Mouse (Mus musculus) kidney, embryonic 16.5 days (tissue): Measurements from ENCODE around the gene Fgd1. TPM values are rescaled to one million over a fixed set of nuclear protein-coding genes. Genes with fewer than 3 reads are reported as not detected.

Experiments used
- ATAC-seq: fragments of 200-750 bp; cut with Nextera tagmentation; 2 replicates; pipeline ENCODE4 v1.8.0; 2017; ENCODE audit warnings: moderate TSS enrichment; ENCODE audit not compliant: low FRiP score, low TSS enrichment
- H3K27ac ChIP-seq: fragments of 300-500 bp; sonication (generic); 2 replicates; pipeline ENCODE4 v1.5.1; 2014; ENCODE audit warnings: low read length
- H3K27me3 ChIP-seq: fragments of 300-500 bp; sonication (generic); 2 replicates; pipeline ENCODE4 v1.6.1; 2014; ENCODE audit warnings: low read length, control low read depth, mixed read lengths; ENCODE audit not compliant: insufficient read depth
- H3K36me3 ChIP-seq: fragments of 300-500 bp; sonication (generic); 2 replicates; pipeline ENCODE4 v1.6.1; 2014; ENCODE audit warnings: low read length, control low read depth, mixed read lengths; ENCODE audit not compliant: insufficient read depth
- H3K4me1 ChIP-seq: fragments of 300-500 bp; sonication (generic); 2 replicates; pipeline ENCODE4 v1.6.1; 2014; ENCODE audit warnings: low read length, control low read depth, mixed read lengths; ENCODE audit not compliant: insufficient read depth
- H3K4me2 ChIP-seq: fragments of 300-500 bp; sonication (generic); replicated peaks from 2 replicates; pipeline ENCODE4 v1.6.1; 2014; ENCODE audit warnings: low read depth, low read length
- H3K4me3 ChIP-seq: fragments of 300-500 bp; sonication (generic); 2 replicates; pipeline ENCODE4 v1.5.1; 2014; ENCODE audit warnings: mild to moderate bottlenecking, low read length
- H3K9ac ChIP-seq: fragments of 300-500 bp; sonication (generic); replicated peaks from 2 replicates; pipeline ENCODE4 v1.6.1; 2014; ENCODE audit warnings: low read length
- H3K9me3 ChIP-seq: fragments of 300-500 bp; sonication (generic); 2 replicates; pipeline ENCODE4 v1.6.1; 2016; ENCODE audit warnings: low read length, control low read depth
- WGBS: fragments of 180-500 bp; shearing (Covaris S2); extraction: QIAGEN DNeasy Blood & Tissue Kit; methylation state at CpG from one replicate; pipeline ENCODE4 v1.1.7; 2014; 5-methylcytosine and 5-hydroxymethylcytosine counted together
- polyA plus RNA-seq: library from polyadenylated mRNA; unstranded; fragments of >200 nt; fragmentation: Nextera tagmentation; extraction: Ambion mirVana; gene quantifications from 2 replicates; pipeline ENCODE4 v1.2.1, GENCODE M21; 2015

The Fgd1 gene
- 11.8 and 13.1 TPM in 2 replicates for polyA plus RNA-seq

DNA sequence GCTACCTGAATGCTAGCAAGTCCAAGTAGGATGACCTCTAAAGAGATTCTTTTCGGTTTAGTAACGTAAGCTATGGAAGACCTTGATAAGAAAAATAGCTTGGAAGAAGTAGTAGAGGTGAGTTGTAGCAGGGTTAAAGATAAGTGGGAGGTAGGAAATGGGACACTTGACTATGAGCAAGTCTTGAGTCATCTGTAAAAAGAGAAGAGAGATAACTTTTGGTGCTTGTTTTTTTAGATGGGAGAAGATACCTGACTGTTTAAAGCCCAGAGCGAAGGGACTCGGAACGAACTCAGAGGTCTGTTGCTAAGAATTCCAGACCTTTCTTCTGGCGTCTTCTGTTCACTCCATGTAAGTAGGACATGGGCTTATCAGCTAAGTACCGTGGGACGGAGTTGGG lies at the start of gene Fgd1:
Gene Fgd1 (plus strand): TSS at position 301 of the 400 bp plus-strand sequence.
- ATAC-seq = no peak
- peak within 1 kb of the TSS; percentile 69 for H3K4me3 ChIP-seq
- H3K9ac ChIP-seq = peak within 1 kb of the TSS; percentile 90
- H3K27ac ChIP-seq = peak within 1 kb of the TSS; percentile 93
- peaks cover 14% of the 10 kb centered on the region; the same call in 1 of the 2 replicates for H3K4me1 ChIP-seq
- no peaks in the 10 kb centered on the region for H3K36me3 ChIP-seq
- peaks cover 3% of the 10 kb centered on the region; the same call in 1 of the 2 replicates for H3K9me3 ChIP-seq
- peak within 1 kb of the TSS; percentile 54 for H3K4me2 ChIP-seq
- 91% methylated on average over 8 of the region's 8 CpGs for WGBS
- H3K27me3 ChIP-seq = no peaks in the 10 kb centered on the region

- Histone ChIP-seq H3K36me3 (peaks cover 30% of the 10 kb centered on the region), H3K27me3 (peaks cover 3% of the 10 kb centered on the region; the same call in 1 of the 2 replicates), H3K4me2 (no peak overlapping the region), H3K9me3 (no peaks in the 10 kb centered on the region), H3K27ac (no peak overlapping the region), H3K4me3 (no peak overlapping the region), H3K4me1 (no peaks in the 10 kb centered on the region), H3K9ac (no peak overlapping the region)
- no peak for ATAC-seq
- 77% methylated on average over 3 of the region's 3 CpGs for WGBS
Observed at GRCm38 (mm10) chrX:150996775-150997174, 49.2 kb upstream of the Fgd1 start.

- Histone ChIP-seq H3K4me1 (0 out of 2 replicates have a peak, but pooled peaks cover 5% of the 10 kb centered on the region), H3K9me3 (no peaks in the 10 kb centered on the region), H3K36me3 (no peaks in the 10 kb centered on the region), H3K27ac (peak within 1 kb of the TSS; percentile 79), H3K27me3 (peaks cover 5% of the 10 kb centered on the region; the same call in 1 of the 2 replicates), H3K4me2 (peak within 1 kb of the TSS; percentile 66), H3K9ac (peak within 1 kb of the TSS; percentile 63), H3K4me3 (peak within 1 kb of the TSS; percentile 61)
- peak; percentile 98 for ATAC-seq
- 25% methylated on average over 38 of the region's 43 CpGs for WGBS
Observed at GRCm38 (mm10) chrX:151016938-151017877, 28.7 kb upstream of the Fgd1 start, which contains the start of gene Gnl3l. Gnl3l (minus strand) TSS chrX:151017322.

- peak overlapping the region; percentile 79 for H3K27ac ChIP-seq
- peak overlapping the region; percentile 58 for H3K4me2 ChIP-seq
- no peaks in the 10 kb centered on the region for H3K36me3 ChIP-seq
- H3K9ac ChIP-seq = peak overlapping the region; percentile 63
- H3K4me1 ChIP-seq = 0 out of 2 replicates have a peak, but pooled peaks cover 5% of the 10 kb centered on the region
- WGBS = 15% methylated on average over 3 of the region's 3 CpGs
- peaks cover 5% of the 10 kb centered on the region; the same call in 1 of the 2 replicates for H3K27me3 ChIP-seq
- peak overlapping the region; percentile 61 for H3K4me3 ChIP-seq
- no peak for ATAC-seq
- no peaks in the 10 kb centered on the region for H3K9me3 ChIP-seq
Observed at GRCm38 (mm10) chrX:151017897-151018296, 28.1 kb upstream of the Fgd1 start.

- Histone ChIP-seq H3K4me3 (peak overlapping the region; percentile 61; the same call in 1 of the 2 replicates), H3K27ac (no peak overlapping the region), H3K4me1 (0 out of 2 replicates have a peak, but pooled peaks cover 5% of the 10 kb centered on the region), H3K27me3 (peaks cover 5% of the 10 kb centered on the region; the same call in 1 of the 2 replicates), H3K4me2 (peak overlapping the region; percentile 58), H3K36me3 (no peaks in the 10 kb centered on the region), H3K9ac (no peak overlapping the region), H3K9me3 (no peaks in the 10 kb centered on the region)
- WGBS = 78% methylated on average over 3 of the region's 3 CpGs
- ATAC-seq = no peak
Observed at GRCm38 (mm10) chrX:151018798-151019197, 27.2 kb upstream of the Fgd1 start.

DNA sequence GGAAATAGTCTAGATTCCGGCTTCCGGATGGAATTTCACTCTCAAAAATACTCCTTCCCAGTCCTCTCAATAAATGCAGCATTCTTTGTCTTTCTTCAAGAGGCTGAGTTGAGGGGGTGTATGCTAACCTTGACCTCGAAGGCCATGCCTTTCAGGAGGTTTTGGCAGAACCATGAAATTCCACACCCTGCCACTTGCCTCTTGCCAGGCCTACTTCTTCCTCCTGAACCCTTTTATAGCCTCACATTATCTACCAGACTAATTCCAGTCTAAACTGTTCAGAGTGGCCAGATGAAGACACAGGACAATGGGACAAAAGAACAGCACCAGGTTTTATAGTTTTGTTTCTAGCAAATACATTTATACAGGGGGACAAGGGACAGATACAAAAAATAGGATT lies 14.6 kb upstream of the Fgd1 start:
- Histone ChIP-seq H3K4me2 (no peak overlapping the region), H3K27me3 (no peaks in the 10 kb centered on the region), H3K36me3 (no peaks in the 10 kb centered on the region), H3K27ac (peak overlapping the region; percentile 65; the same call in 1 of the 2 replicates), H3K9ac (no peak overlapping the region), H3K4me1 (no peaks in the 10 kb centered on the region), H3K4me3 (no peak overlapping the region), H3K9me3 (no peaks in the 10 kb centered on the region)
- 37% methylated on average over 3 of the region's 3 CpGs for WGBS
- 0 out of 2 replicates have a peak, but pooled peaks have one; percentile 42 for ATAC-seq

- Histone ChIP-seq H3K36me3 (no peaks in the 10 kb centered on the region), H3K27ac (no peak overlapping the region), H3K4me2 (no peak overlapping the region), H3K9ac (no peak overlapping the region), H3K27me3 (peaks cover 4% of the 10 kb centered on the region; the same call in 1 of the 2 replicates), H3K4me3 (no peak overlapping the region), H3K9me3 (no peaks in the 10 kb centered on the region), H3K4me1 (no peaks in the 10 kb centered on the region)
- 68% methylated on average over 5 of the region's 5 CpGs for WGBS
- ATAC-seq = no peak
Observed at GRCm38 (mm10) chrX:151041223-151041622, 4.7 kb upstream of the Fgd1 start.

- H3K27me3 ChIP-seq = no peaks in the 10 kb centered on the region
- H3K36me3 ChIP-seq = peaks cover 3% of the 10 kb centered on the region; the same call in 1 of the 2 replicates
- H3K9ac ChIP-seq = 0 out of 2 replicates have a peak overlapping the region, but pooled peaks have one; percentile 26
- peak overlapping the region; percentile 54 for H3K4me2 ChIP-seq
- peaks cover 16% of the 10 kb centered on the region; the same call in 1 of the 2 replicates for H3K4me1 ChIP-seq
- peak overlapping the region; percentile 69 for H3K4me3 ChIP-seq
- ATAC-seq = no peak
- 49% methylated on average over 11 of the region's 11 CpGs for WGBS
- H3K27ac ChIP-seq = peak overlapping the region; percentile 56; the same call in 1 of the 2 replicates
- peaks cover 3% of the 10 kb centered on the region; the same call in 1 of the 2 replicates for H3K9me3 ChIP-seq
Observed at GRCm38 (mm10) chrX:151046321-151046720, 371 bp downstream of the Fgd1 start.

GRCm38 (mm10) chrX:151046777-151047430 lies 954 bp downstream of the Fgd1 start:
- Histone ChIP-seq H3K4me1 (peaks cover 16% of the 10 kb centered on the region; the same call in 1 of the 2 replicates), H3K27me3 (no peaks in the 10 kb centered on the region), H3K4me2 (peak overlapping the region; percentile 54), H3K9ac (peak overlapping the region; percentile 90), H3K9me3 (peaks cover 3% of the 10 kb centered on the region; the same call in 1 of the 2 replicates), H3K36me3 (peaks cover 3% of the 10 kb centered on the region; the same call in 1 of the 2 replicates), H3K27ac (peak overlapping the region; percentile 93), H3K4me3 (peak overlapping the region; percentile 69)
- 27% methylated on average over 45 of the region's 62 CpGs for WGBS
- ATAC-seq = peak; percentile 89
